Mouse (Mus musculus) kidney, postnatal 0 days (tissue): ENCODE measurements around the gene Phf11b. TPM values are rescaled to one million over a fixed set of nuclear protein-coding genes. Genes with fewer than 3 reads are reported as not detected.
"Not testable (repeated sequence)": the region's sequence is repeated elsewhere in the genome, so short reads cannot be mapped to it uniquely, and the experiment has no call there.

Experiments
- ATAC-seq: fragments of 200-750 bp; cut with Nextera tagmentation; replicated peaks from 2 replicates; pipeline ENCODE4 v1.8.0; 2017; ENCODE audit warnings: low read depth, moderate number of reproducible peaks, moderate TSS enrichment, moderate library complexity; ENCODE audit not compliant: low FRiP score
- DNase-seq: peaks from one replicate; pipeline ENCODE4 v3.0.0-alpha.2; 2016; ENCODE audit warnings: low spot score
- H3K27ac ChIP-seq: fragments of 300-500 bp; sonication (generic); 2 replicates; pipeline ENCODE4 v1.5.1; 2014; ENCODE audit warnings: mild to moderate bottlenecking
- H3K27me3 ChIP-seq: fragments of 300-500 bp; sonication (generic); 2 replicates; pipeline ENCODE4 v1.6.1; 2014; ENCODE audit warnings: low read length, mixed read lengths; ENCODE audit not compliant: insufficient read depth
- H3K36me3 ChIP-seq: fragments of 300-500 bp; sonication (generic); 2 replicates; pipeline ENCODE4 v1.6.1; 2014; ENCODE audit warnings: low read length, mixed read lengths; ENCODE audit not compliant: insufficient read depth
- H3K4me1 ChIP-seq: fragments of 300-500 bp; sonication (generic); replicated peaks from 2 replicates; pipeline ENCODE4 v1.6.1; 2014; ENCODE audit warnings: antibody characterized with exemption, low read length, mixed read lengths; ENCODE audit not compliant: insufficient read depth
- H3K4me2 ChIP-seq: fragments of 300-500 bp; sonication (generic); 2 replicates; pipeline ENCODE4 v1.6.1; 2014; ENCODE audit warnings: mild to moderate bottlenecking, low read length, moderate library complexity, mixed read lengths
- H3K4me3 ChIP-seq: fragments of 300-500 bp; sonication (generic); replicated peaks from 2 replicates; pipeline ENCODE4 v1.5.1; 2014; ENCODE audit warnings: low read depth, low read length
- H3K9ac ChIP-seq: fragments of 300-500 bp; sonication (generic); 2 replicates; pipeline ENCODE4 v1.6.1; 2014; ENCODE audit warnings: low read depth, low read length
- H3K9me3 ChIP-seq: fragments of 300-500 bp; sonication (generic); replicated peaks from 2 replicates; pipeline ENCODE4 v1.6.1; 2016; ENCODE audit warnings: low read length, inconsistent platforms, mixed read lengths
- CTCF ChIP-seq: IDR thresholded peaks from 2 replicates; pipeline ENCODE4 v1.5.1; 2016; ENCODE audit warnings: antibody characterized with exemption, low read depth, mild to moderate bottlenecking, moderate library complexity
- WGBS: fragments of 180-500 bp; shearing (Covaris S2); extraction: QIAGEN DNeasy Blood & Tissue Kit; methylation state at CpG from one replicate; pipeline ENCODE4 v1.1.7; 2014; 5-methylcytosine and 5-hydroxymethylcytosine counted together
- polyA plus RNA-seq: library from polyadenylated mRNA; unstranded; fragments of >200 nt; fragmentation: Nextera tagmentation; extraction: Ambion mirVana; gene quantifications from 2 replicates; pipeline ENCODE4 v1.2.1, GENCODE M21; 2015

Phf11b gene
- polyA plus RNA-seq: 1.6 and 1.7 TPM in 2 replicates

- not testable (repeated sequence) for ATAC-seq, H3K9me3 ChIP-seq, H3K4me3 ChIP-seq, DNase-seq, H3K4me2 ChIP-seq, H3K27me3 ChIP-seq, H3K36me3 ChIP-seq, H3K9ac ChIP-seq, H3K27ac ChIP-seq, H3K4me1 ChIP-seq
- 73% methylated on average over 1 of the region's 1 CpGs for WGBS
These were observed at the start of gene Phf11b for GRCm38 (mm10) chr14:59341189-59341588. Gene Phf11b, minus strand, starts transcription at chr14:59341351.

- H3K4me3 ChIP-seq, H3K4me1 ChIP-seq, H3K36me3 ChIP-seq, H3K27ac ChIP-seq, ATAC-seq, DNase-seq, H3K27me3 ChIP-seq, H3K4me2 ChIP-seq, H3K9me3 ChIP-seq, H3K9ac ChIP-seq: not testable (repeated sequence)
- TF ChIP-seq CTCF: peak; percentile 52
- WGBS: 67% methylated on average over 4 of the region's 4 CpGs
These were observed 49.0 kb upstream of the Phf11b start for GRCm38 (mm10) chr14:59390181-59390580.

GRCm38 (mm10) chr14:59389532-59389931 lies 48.4 kb upstream of the Phf11b start:
- TF ChIP-seq CTCF: no peak
- Histone ChIP-seq H3K27me3 (no peaks in the 10 kb centered on the region), H3K36me3 (no peaks in the 10 kb centered on the region), H3K4me3 (no peak overlapping the region), H3K4me2 (no peak overlapping the region), H3K4me1 (no peaks in the 10 kb centered on the region), H3K27ac (no peak overlapping the region), H3K9ac (no peak overlapping the region), H3K9me3 (no peaks in the 10 kb centered on the region)
- WGBS: 74% methylated on average over 1 of the region's 1 CpGs
- ATAC-seq: no peak
- DNase-seq: no peak

- Histone ChIP-seq H3K9me3 (no peaks in the 10 kb centered on the region), H3K4me2 (no peak overlapping the region), H3K4me3 (no peak overlapping the region), H3K36me3 (no peaks in the 10 kb centered on the region), H3K9ac (no peak overlapping the region), H3K27ac (no peak overlapping the region), H3K27me3 (no peaks in the 10 kb centered on the region), H3K4me1 (no peaks in the 10 kb centered on the region)
- TF ChIP-seq CTCF: no peak
- 93% methylated on average over 25 of the region's 25 CpGs for WGBS
- ATAC-seq (no peak), DNase-seq (no peak)
These were observed 29.4 kb upstream of the Phf11b start for GRCm38 (mm10) chr14:59370348-59371068.

- Histone ChIP-seq H3K27ac (no peak overlapping the region), H3K4me2 (no peak overlapping the region), H3K27me3 (no peaks in the 10 kb centered on the region), H3K4me3 (no peak overlapping the region), H3K9me3 (no peaks in the 10 kb centered on the region), H3K4me1 (no peaks in the 10 kb centered on the region), H3K36me3 (no peaks in the 10 kb centered on the region), H3K9ac (no peak overlapping the region)
- TF ChIP-seq CTCF: no peak
- WGBS: 83% methylated on average over 8 of the region's 8 CpGs
- ATAC-seq (no peak), DNase-seq (no peak)
These were observed 25.4 kb upstream of the Phf11b start for GRCm38 (mm10) chr14:59366386-59367105.

- DNase-seq (peak; percentile 38), ATAC-seq (no peak)
These were observed 24.1 kb upstream of the Phf11b start, which contains the start of gene Phf11d for GRCm38 (mm10) chr14:59365244-59365644. Gene Phf11d, minus strand, starts transcription at chr14:59365470.

More at GRCm38 (mm10) chr14:59365244-59365644, 24.1 kb upstream of the Phf11b start, which contains the start of gene Phf11d:
- 0 out of 2 replicates have a peak within 1 kb of the TSS, but pooled peaks have one; percentile 13 for H3K4me2 ChIP-seq
- 73% methylated on average over 6 of the region's 6 CpGs for WGBS
- H3K36me3 ChIP-seq: no peaks in the 10 kb centered on the region
- no peak within 1 kb of the TSS for H3K27ac ChIP-seq
- H3K27me3 ChIP-seq: no peaks in the 10 kb centered on the region
- TF ChIP-seq CTCF: peak; percentile 17; the same call in 1 of the 2 replicates
- no peak within 1 kb of the TSS for H3K9ac ChIP-seq
- H3K4me3 ChIP-seq: no peak within 1 kb of the TSS
- no peaks in the 10 kb centered on the region for H3K4me1 ChIP-seq
- no peaks in the 10 kb centered on the region for H3K9me3 ChIP-seq
